Mouse (Mus musculus) cerebellum, adult 18-20 months (tissue): Measurements from ENCODE around the gene Slc2a5.
A peak's percentile ranks its signal among the peaks of the same experiment; 100 is the strongest.

ENCODE experiments used
- DNase-seq, 2 experiments: peaks; one replicate each; pipeline ENCODE4 v3.0.0; 2021

Gene Slc2a5

DNA sequence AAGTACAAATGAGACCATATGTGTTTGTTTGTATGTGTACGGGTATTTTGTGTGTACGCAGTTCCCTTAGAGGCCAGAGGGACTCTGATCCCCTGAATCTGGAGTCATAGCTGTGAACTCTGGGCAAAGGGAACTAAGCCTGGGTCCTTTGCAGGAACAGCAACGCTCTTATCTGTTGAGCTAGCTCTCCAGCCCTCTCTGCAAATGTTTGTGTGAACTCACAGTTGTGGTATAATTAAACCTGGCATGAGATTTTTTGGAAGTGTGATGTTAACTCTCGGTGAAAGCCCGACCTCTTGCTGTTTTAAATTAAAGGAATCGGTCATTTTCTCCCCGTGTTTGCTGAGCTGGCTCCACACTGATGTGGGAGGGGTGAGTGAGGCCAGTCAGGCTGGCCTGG is 13.4 kb upstream of the Slc2a5 start:
- DNase-seq: no peak

DNA sequence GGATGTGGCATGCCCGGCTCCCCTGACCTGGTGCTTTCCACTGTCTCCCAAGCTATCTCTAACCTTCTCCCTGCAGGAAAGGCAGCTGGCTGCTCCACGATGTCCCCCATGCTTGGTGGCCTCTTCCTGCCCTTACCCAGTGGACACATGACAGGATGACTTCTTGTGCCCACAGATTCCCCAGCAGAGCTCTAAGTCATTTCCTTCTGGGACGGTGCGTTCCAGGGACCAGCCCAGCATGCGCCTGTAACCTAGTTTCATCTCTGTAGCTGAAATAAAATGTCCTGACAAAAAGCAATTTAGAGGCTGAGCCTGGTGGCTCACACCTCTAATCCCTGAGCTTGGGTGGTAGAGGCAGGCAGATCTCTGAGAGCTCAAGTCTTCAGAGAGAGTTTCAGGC is 12.4 kb upstream of the Slc2a5 start:
- DNase-seq: peak; percentile 46 to 50

DNA sequence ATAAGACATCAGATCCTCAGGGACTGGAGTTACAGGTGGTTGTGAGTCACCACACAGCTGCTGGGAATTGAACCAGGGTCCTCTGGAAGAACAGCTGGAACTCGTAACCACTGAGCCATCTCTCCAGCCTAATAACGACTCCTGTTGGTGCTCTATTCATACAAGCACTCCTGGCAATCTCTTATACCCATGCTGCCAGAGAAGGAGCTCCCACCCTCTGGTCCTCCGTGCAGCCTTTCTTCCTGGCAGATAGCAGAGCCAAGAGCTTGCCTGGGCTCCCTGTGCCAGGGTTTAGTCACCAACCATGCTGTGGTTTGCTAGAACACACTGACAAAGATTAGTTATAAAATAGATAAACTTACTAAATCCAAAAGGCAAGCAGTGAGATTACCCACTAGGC is 9.4 kb upstream of the Slc2a5 start:
- DNase-seq: no peak

DNA sequence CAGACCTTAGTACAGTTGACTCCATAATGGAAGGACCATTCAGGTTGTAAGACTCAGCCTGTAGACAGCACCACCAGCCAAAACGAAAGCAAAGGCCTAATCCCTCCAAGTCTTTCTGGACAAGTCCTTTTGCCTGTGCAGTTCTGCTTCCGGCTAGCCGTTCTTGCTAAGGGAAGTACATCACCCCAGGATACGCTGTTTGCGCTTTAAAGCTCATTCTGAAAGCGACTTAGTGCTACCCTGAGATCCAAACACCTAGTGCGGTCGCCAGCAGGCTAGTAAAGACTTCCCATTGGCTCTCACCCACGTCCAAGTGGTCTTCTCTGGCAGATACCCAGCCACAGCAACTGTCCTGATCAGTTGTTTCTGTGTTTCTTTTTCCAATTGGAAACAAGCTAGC is 8.7 kb upstream of the Slc2a5 start:
- no peak for DNase-seq

DNA sequence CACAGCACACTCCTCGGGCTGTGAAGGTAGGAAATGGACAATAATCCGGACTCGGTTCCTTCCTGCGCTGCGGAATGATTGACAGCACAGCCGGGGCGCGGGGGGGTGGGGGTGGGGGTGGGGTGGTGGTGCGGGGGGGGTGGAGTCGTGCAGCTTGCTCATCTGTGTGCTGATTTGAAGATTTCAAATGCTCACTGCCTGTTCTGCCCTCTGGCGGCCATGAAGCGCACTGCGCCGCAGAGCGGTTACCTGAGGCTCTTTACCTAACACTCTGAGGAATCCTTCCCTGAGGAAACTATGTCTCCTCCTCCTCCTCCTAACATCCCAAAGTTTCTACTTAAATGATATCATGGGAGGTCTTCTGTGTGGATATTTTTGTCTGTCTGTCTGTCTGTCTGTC is 6.2 kb upstream of the Slc2a5 start:
- peak; percentile 82 to 87 for DNase-seq

DNA sequence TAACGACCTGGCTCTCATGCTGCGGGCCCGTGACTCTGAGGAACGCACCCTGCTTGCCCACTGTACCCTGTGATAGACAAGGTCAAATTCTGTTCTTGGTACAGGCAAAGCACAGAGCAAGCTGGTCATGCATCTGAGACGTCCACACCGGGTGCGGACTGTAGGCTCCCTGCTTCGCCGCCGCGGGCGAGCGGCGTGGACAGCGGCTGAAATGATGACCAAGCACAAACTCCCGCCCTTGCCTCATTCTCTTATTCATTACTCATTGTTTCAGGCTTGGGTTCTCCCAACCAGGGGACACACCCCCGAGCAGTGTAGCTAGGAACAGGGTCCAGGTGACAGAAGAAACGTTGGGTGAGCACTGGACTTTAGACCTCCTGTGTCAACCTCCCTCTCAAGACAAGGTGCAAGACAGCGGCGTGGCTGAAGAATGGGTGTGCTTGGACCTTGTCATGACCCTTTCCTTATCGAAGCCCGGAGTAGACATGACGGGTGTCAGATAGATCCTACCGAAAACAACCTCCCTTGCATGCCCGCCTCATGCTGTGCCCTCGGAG is 4.5 kb upstream of the Slc2a5 start:
- DNase-seq: no peak

DNA sequence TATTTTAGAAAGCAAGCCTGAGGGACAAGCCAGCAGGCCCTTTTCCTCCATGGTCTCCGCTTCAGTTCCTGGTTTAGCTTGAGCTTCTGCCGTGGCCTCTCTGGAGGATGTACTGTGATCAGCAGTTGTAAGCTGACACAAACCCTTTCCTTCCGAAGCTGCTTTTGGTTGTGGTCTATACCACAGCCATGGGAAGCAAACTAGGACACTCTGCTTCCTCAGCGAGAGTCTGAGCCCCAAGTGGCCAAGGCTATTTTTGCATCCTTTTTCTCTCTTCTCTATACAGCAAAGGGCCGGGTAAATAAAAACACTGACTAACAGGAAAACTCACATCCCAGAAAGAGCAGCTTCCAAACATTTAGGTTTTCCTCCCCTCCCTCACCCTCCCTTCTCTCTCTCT is 1.8 kb upstream of the Slc2a5 start:
- no peak for DNase-seq

DNA sequence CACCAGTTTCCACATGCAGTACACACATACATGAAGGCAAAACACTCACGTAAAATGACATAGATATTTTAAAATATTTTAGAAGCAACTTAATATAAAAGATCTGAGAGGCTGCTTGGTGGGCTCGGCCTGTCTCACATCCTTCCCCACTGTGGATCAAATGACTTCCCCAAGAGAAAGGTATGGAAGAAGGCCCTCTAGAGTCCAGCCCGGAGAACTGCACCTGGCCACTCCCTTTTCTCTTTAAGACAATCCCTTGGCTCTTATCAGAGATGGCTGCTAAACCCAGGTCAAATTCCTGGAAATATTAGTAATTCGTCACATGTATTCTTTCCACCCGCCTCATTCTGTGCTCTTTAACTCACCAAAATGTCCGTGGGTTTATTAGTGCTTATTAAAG is 920 bp upstream of the Slc2a5 start:
- no peak for DNase-seq

DNA sequence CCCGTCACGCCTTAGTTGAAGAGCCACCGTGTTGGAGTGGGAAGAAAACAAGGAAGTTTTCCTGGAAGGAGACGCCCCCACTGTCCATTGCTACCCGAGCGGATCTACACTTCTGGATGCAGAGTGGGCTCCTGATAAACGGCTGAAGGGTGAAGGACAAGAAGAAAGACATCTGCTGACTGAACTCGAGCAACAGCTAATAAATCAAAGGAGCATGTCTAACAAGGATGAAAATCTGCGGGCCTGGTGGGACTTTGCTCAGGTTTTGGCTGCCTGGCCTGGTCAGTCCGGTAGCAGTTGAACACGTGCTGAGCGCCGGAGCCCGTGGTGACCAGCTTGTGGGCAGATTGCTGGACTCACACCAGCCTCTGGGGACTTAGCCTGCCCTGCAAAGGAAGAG is 557 bp downstream of the Slc2a5 start:
- DNase-seq: no peak

DNA sequence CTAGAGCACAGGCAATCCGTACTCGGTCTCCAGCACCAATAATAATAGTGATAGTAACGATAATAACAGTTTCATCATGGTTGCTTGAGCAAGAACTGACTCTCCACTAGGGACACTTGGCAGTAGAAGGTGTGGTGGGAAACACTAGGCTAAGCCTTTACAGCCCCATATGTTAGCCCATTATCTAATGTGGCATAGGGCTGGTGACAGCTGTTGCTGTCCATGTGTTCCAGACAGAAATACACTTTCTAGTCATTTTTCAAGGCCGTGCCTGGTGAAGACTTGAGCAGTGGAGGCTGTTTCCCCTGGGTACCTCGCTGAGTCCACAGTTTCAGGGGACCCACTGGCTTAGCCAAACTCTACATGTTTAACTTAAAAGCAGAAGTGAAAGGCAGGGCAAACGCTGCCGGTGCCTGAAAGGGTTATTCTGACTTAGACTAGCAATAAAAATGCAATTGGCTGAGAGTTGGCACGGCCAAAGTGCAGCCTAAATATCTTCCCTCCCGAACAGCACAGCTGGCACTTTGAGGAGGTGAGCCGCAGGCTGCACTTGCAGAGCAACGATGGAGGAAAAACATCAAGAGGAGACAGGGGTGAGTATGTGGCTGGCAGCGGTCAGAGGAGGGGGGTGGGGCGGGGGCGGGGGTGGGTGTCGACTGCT is 1.2 kb downstream of the Slc2a5 start:
- DNase-seq: no peak

DNA sequence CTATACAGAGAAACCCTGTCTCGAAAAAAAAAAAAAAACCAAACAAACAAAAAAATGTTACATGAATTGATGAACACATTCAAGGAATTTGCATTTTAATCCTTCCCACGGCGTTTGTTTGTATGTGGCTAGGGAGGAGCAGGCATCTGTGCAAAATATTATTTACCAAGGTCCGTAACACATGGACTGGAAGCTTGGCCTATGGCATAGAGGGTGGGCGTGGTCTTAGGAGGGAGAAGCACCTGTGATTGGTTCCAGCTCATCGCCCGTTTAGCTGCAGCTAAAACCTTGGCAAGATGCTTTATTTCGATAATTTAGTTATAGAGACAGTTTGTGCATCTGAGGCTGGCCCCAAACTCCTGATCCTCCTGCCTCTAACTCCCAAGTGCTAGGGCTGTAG is 2.3 kb downstream of the Slc2a5 start:
- no peak for DNase-seq

DNA sequence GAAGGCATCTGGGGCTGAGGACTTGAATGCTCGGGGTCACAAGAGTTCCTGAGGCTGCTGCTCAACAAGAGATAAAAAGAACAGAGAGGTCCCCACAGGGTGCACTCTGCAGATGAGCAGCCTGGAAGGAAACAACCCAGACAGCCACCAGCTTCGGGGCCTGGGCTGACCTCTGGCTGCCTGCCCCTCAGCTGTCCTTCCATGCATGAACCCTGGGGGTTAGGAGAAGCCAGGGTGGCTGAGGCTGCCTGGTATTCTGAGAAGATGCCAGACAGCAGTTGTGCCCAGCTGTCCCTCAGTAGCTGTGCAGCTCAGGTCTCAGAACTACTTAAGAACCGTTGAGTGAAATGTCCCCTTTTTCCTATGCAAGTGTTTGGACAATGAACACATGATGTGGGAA is 3.4 kb downstream of the Slc2a5 start:
- no peak for DNase-seq

DNA sequence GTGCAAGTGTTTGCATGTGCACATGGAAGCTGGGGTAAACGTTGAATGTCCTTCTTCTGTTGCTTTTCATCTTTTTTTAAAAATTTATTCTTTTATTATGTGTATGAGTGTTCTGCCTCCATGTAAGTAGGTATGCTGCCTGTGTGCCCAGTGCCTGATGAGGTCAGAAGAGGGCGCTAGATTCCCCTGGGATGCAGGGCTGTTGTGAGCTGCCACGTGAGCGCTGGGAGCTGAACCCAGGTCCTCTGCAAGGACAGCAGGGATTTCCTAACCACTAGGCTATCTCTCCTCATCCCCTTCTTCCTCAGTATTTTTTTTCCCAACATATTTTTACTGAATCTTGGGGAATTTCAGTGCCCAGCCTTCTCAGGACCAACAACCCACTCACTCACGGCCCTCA is 7.3 kb downstream of the Slc2a5 start:
- no peak for DNase-seq

DNA sequence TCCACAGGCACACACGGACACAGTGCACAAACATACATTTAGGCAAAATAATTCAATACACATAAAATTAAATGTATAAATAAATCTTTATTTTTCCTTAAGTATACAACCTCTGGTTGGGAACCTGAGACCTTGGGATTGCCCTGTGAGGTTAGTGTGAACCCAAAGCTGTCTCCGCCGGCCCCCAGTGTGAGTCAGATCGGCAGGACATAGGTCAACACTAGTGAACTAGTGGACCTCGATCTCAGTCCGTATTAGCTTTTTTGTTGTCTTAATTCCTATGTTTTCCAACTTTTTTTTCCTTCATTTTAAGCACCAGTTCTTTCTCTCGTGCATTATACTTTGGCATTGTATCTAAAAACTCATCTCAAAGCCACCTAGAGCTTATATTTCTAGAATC is 8.8 kb downstream of the Slc2a5 start:
- DNase-seq: no peak

DNA sequence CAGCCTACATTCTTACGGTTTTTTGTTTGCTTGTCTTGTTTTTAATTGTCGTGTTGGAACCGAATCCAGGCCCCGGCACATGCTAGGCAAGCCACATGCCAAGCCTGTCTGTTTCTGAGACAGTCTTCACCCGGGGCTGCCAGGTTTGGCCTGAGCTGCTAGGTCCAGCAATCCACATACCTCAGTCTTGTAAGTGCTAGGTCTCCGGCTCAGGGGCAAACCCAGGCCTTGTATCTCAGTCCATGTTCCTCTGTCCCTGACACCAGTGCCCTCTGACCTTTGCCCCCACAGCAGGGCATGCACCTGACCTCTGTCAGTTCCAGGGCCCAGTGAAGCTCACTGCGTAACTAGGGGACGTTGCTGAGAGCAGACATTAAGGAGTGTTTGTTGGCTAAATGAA is 9.5 kb downstream of the Slc2a5 start:
- no peak for DNase-seq

DNA sequence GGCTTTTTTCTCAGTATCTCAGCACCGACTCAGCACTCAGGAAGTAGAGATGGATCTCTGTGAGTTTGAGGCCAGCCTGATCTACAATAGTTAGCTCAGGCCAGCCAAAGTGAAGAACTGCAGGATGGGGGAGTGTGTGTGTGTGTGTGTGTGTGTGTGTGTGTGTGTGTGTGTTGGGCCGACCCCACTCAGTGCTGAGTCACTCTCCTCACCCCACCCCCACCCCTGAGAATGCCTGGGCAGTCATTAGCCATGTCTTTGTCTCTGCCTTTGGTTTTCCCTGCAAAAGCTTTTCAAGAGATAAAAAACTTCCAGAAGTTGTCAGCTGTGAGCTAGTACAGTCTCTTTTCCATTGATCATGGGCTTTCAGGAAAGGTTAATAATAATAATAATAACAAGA is 11.6 kb downstream of the Slc2a5 start:
- no peak for DNase-seq

DNA sequence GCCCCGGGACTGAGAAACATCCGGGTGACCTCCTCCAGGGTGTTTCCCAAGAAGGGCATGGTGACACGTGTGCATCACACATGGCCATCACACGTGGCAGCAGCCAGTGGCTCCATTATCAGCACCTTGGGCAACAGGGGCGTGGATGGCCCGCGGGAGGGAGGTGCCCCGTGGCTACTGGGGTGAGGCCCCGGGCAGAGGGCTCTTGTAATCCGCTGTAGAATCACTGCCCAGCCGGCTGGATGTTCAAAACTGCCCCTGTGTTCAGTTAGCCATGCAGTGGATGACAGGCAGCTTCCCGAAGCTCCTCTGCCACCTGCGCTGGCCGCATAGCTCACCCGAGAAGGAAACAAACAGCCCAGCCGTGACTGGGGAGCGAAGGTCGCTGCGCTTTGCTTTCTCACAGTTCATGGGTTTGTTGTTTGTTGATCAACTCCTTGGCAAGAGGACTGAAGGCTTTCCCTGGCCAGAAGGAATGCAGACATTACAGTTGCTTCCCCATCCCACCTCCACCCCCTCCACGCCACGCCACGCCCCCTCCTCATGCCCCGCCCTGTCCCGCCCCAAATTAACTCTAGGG is 13.7 kb downstream of the Slc2a5 start:
- DNase-seq: no peak

DNA sequence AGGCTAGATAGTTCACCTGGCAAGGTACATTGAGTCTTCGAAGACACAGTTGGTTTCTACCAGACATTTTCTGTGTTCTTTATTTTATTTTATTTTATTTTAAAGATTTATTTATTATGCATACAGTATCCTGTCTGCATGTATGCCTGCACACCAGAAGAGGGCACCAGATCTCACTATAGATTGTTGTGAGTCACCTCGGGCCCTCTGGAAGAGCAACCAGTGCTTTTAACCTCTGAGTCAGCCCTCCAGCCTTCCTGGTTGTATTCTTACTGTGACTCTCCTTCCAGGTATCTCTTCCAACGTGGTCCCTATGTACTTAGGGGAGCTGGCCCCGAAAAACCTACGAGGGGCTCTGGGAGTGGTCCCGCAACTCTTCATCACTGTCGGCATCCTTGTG is 16.2 kb downstream of the Slc2a5 start:
- DNase-seq: no peak

DNA sequence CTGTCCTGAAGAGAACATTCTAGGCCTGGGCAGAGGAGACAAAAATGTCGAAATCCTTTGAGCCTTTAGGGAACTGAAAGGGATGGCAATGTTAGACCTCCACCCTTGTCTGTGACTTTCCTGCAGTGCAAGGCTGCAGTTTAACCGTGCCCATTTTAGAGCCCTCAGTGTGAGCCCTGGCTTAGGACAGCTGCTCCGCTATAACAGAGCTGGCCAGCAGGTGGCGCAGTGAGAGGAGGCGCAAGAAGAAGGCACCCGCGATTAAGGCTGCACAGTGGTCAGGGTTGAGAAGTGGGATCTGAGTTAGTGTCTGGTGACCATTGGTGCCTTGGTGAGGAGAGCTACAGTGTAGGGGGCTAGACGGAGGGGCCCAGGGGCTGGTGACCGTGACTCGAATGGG is 17.6 kb downstream of the Slc2a5 start:
- peak; percentile 78 to 80 for DNase-seq

DNA sequence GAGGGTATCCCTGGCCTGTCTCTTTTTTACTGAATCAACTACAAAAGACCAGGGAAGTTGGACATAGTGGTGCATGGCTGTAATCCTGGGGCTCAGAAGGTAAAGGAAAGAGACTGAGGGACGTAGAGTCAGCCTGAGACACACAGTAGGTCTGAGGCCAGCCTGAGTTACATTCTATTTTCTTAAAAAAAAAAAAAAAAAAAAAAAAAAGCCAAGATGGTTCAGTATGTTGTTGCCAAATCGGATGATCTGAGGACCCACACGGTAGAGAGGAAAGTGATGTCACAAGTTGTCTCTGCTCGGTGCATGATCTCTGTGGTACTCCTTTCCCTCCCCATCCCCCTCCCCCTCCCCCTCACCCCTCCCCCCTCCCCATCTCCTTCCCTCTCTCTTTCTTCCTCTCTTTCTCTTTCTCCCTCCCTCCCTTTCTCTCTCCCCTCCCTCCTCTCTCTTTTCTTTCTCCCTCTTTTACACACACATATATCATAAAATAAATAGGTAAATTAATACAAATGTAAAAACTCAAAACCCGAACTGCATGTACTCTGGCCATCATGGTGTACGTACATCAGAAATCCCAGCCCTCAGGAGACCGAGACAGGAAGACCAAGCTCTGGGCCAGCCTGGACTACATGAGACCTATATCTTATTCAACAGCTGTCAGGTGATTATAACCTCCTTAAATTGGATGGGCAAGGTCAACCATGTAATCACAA is 18.4 kb downstream of the Slc2a5 start:
- no peak for DNase-seq

DNA sequence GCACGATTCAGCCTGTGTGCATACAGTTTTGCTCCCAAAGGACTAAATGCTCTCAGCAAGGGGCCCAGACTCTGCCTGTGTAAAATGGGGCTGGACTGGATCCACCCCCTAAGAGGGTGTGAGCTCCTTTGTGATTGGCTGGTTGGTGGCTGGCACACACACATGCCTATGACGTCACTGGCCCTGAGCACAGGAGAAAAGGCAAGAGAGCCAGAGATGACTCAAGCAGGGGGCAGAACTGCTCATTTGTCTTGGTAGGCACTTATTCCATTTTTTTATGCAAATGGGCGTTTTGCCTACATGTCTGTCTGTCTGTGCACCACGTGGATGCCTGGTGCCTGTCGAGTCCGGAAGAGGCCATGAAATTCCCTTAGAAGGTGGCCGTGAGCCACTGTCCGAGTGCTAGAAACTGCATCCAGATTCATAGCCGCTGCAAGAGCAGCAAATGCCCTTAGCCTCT is 19.0 kb downstream of the Slc2a5 start:
- peak; percentile 16 to 33 for DNase-seq

DNA sequence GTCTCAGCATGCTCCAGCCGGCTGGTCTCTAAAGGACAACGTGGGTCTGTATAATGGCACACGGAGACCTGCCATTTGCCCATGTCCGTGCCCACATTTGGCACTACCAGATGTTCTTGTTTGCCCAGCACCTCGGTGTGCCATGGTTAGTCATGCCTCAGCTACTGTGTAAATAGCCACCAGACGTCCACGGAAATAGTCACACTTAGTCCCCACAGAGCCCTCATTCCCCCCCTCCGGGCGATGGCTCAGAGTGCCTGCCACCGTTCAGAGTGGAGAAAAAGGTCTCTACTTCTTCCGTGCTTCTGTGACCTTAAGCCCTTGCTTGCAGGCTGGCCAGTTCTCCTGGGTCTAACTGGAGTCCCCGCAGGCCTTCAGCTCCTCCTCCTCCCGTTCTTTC is 20.0 kb downstream of the Slc2a5 start:
- no peak for DNase-seq

DNA sequence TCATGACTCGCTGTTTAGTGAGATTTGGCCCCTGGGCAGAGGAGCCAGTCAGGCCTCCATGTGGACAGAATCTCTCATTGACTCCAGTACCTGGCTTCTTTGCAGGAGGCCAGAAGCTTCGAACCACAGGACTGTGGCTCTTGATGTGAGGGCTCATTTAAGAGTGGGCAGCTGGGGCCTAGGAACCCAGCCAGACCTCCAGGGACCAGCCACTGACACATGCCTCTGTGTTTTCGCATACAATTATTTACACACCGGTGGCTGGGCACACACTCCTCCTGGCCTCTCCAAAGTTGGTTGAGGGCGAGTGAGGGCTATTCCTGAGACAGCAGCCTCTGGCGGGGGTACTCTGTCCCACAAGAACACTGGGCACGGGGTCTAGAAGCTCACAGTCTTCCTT is 21.3 kb downstream of the Slc2a5 start:
- DNase-seq: no peak

DNA sequence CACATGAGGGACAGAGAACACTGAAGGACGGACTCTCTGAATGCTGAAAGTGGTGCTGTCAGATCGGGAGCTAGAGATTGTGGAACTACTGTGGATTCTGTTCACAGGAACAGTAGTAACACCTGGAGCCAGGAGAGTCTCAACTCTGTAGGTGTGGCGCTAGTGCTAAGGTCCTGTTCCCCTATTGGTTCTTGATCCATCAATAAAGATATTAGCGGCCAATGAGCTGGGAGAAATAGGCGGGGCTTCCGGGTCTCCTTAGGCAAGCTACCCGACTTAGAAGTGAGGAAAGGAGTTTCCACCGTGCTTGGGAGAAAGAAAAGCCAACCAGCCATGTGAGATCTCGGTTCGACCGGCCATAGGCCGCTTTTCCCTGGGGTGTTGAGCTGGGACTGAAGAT is 25.2 kb downstream of the Slc2a5 start:
- DNase-seq: no peak
